Comparison of ENCODE assay signal across 8 mouse cellular contexts in genomic region chr3:88407090-88407489, GRCm38 (mm10). TPM values are rescaled to one million over a fixed set of nuclear protein-coding genes. Genes with fewer than 3 reads are reported as not detected.
DNase-seq lines count a peak whose midpoint lies in the region; ATAC-seq and TF ChIP-seq lines count a peak whose summit lies in the region.
"Had no signal": no experiment of that assay in that cellular context is flagged by ENCODE, and none has a peak within 500 bp of the region (broad histone marks: within the 10 kb centered on the region; RNA-seq: fewer than 3 reads in every experiment).

No protein-coding gene starts in this region.

- H3K4me2 ChIP-seq in embryonic facial prominence, embryonic 11.5 days (ENCODE audit: low read depth, low read length) = no peak overlapping the region
- H3K4me2 ChIP-seq: neural tube, embryonic 12.5 days had no signal

- H3K4me3 ChIP-seq in ES-Bruce4 (ENCODE audit: low read depth, low read length) = no peak overlapping the region
- H3K4me3 ChIP-seq in embryonic facial prominence, embryonic 11.5 days (ENCODE audit: low read depth, low read length) = no peak overlapping the region
- H3K4me3 ChIP-seq: neural tube, embryonic 12.5 days had no signal

- TF ChIP-seq CTCF in ES-Bruce4 (IDR thresholded peaks at IDR 0.05; ENCODE audit: low read depth, low read length) = peak; percentile 54

- ATAC-seq in embryonic facial prominence, embryonic 11.5 days (replicated peaks; ENCODE audit: insufficient number of reproducible peaks, low FRiP score, low TSS enrichment, low read depth) = no peak

- no peak for TF ChIP-seq EP300 in ES-Bruce4 (IDR thresholded peaks at IDR 0.05; ENCODE audit: insufficient read depth, low read depth, low read length)

- no peak overlapping the region for H3K9ac ChIP-seq in ES-Bruce4 (ENCODE audit: low read depth, poor library complexity, severe bottlenecking)
- H3K9ac ChIP-seq in embryonic facial prominence, embryonic 11.5 days (replicated peaks; ENCODE audit: low read length) = no peak overlapping the region
- H3K9ac ChIP-seq: neural tube, embryonic 12.5 days had no signal

- H3K4me1 ChIP-seq in ES-Bruce4 (ENCODE audit: control insufficient read depth, insufficient read depth, low read length) = peaks cover 3% of the 10 kb centered on the region
- no peaks in the 10 kb centered on the region for H3K4me1 ChIP-seq in embryonic facial prominence, embryonic 11.5 days (ENCODE audit: control insufficient read depth, insufficient read depth, low read length)

- TF ChIP-seq POLR2A in ES-Bruce4 (IDR thresholded peaks at IDR 0.05; ENCODE audit: insufficient read depth, low read length) = no peak

- no peak overlapping the region for H3K27ac ChIP-seq in ES-Bruce4 (ENCODE audit: insufficient read depth, low read length)
- H3K27ac ChIP-seq in embryonic facial prominence, embryonic 11.5 days (replicated peaks; ENCODE audit: low read depth, low read length) = no peak overlapping the region
- H3K27ac ChIP-seq: neural tube, embryonic 12.5 days had no signal

- H3K27me3 ChIP-seq in ES-Bruce4 (ENCODE audit: control insufficient read depth, insufficient read depth, low read length, poor library complexity, severe bottlenecking) = no peaks in the 10 kb centered on the region
- no peaks in the 10 kb centered on the region for H3K27me3 ChIP-seq in embryonic facial prominence, embryonic 11.5 days (ENCODE audit: control insufficient read depth, insufficient read depth, low read length)
- H3K27me3 ChIP-seq: neural tube, embryonic 12.5 days had no signal

- H3K9me3 ChIP-seq in ES-Bruce4 (replicated peaks; ENCODE audit: control insufficient read depth, insufficient read depth, low read length, poor library complexity, severe bottlenecking) = no peaks in the 10 kb centered on the region
- no peaks in the 10 kb centered on the region for H3K9me3 ChIP-seq in embryonic facial prominence, embryonic 11.5 days (replicated peaks; ENCODE audit: control insufficient read depth, low read length)
- H3K9me3 ChIP-seq: neural tube, embryonic 12.5 days had no signal

- peaks cover 4% of the 10 kb centered on the region; the same call in 1 of the 2 replicates for H3K36me3 ChIP-seq in ES-Bruce4 (ENCODE audit: control insufficient read depth, insufficient read depth, low read length, poor library complexity, severe bottlenecking)
- no peaks in the 10 kb centered on the region for H3K36me3 ChIP-seq in embryonic facial prominence, embryonic 11.5 days (replicated peaks; ENCODE audit: control insufficient read depth, insufficient read depth, low read depth, low read length)

- DNase-seq in adrenal gland, postnatal 10 days = peak; percentile 73
- peak; percentile 91 for DNase-seq in embryonic facial prominence, embryonic 11.5 days (ENCODE audit: low spot score)
- peak; percentile 46 to 67 for DNase-seq in heart, adult 9 months (ENCODE audit: low spot score in 2 of 2)
- DNase-seq in kidney, postnatal 4 days = peak; percentile 65 to 78
- peak; percentile 47 to 67 for DNase-seq in lung, adult 18-20 months
- peak; percentile 93 for DNase-seq in retina, embryonic 14.5 days (ENCODE audit: low spot score)

- 4% methylated on average over 2 of the region's 2 CpGs for whole genome bisulfite sequencing in embryonic facial prominence, embryonic 11.5 days

RNA-seq across cellular contexts. Expression of gene Pmf1, which starts 3.0 kb away (rescaled TPM):
- polyA plus RNA-seq in ES-Bruce4 (2011; ENCODE audit: insufficient read depth, insufficient read length, low read depth, missing spikeins) = 88.6 and 102 TPM in 2 replicates
- total RNA-seq in adrenal gland, postnatal 10 days (2021) = 10 to 100 TPM; 60.2 to 62.6 TPM
- 157 and 161 TPM in 2 replicates for polyA plus RNA-seq in embryonic facial prominence, embryonic 11.5 days (2014; fragmentation: Nextera tagmentation; extraction: Ambion mirVana)

RNA-seq across cellular contexts. Expression of gene Slc25a44, which starts 17.8 kb away (rescaled TPM):
- 13.5 and 14.7 TPM in 2 replicates for polyA plus RNA-seq in ES-Bruce4 (2011; ENCODE audit: insufficient read depth, insufficient read length, low read depth, missing spikeins)
- total RNA-seq in adrenal gland, postnatal 10 days (2021) = 10 to 100 TPM; 37.8 to 47.6 TPM
- polyA plus RNA-seq in embryonic facial prominence, embryonic 11.5 days (2014; fragmentation: Nextera tagmentation; extraction: Ambion mirVana) = 17.1 and 19.2 TPM in 2 replicates

RNA-seq across cellular contexts. Expression of gene Bglap, which starts 22.8 kb away (rescaled TPM):
- not detected in 2 replicates for polyA plus RNA-seq in ES-Bruce4 (2011; ENCODE audit: insufficient read depth, insufficient read length, low read depth, missing spikeins)
- total RNA-seq in adrenal gland, postnatal 10 days (2021) = 100 to 1,000 TPM in 1 of 2 experiments, 1 to 10 TPM in 1; 1.6 to 106 TPM
- 0.57 TPM in 1 of 2 replicates, not detected in the other for polyA plus RNA-seq in embryonic facial prominence, embryonic 11.5 days (2014; fragmentation: Nextera tagmentation; extraction: Ambion mirVana)
- polyA plus RNA-seq: neural tube, embryonic 12.5 days had no signal

RNA-seq across cellular contexts. Expression of gene Bglap2, which starts 28.6 kb away (rescaled TPM):
- polyA plus RNA-seq in ES-Bruce4 (2011; ENCODE audit: insufficient read depth, insufficient read length, low read depth, missing spikeins) = not detected in 2 replicates
- total RNA-seq in adrenal gland, postnatal 10 days (2021) = 10 to 100 TPM in 1 of 2 experiments, not detected in 1; 24.0 TPM
- not detected in 2 replicates for polyA plus RNA-seq in embryonic facial prominence, embryonic 11.5 days (2014; fragmentation: Nextera tagmentation; extraction: Ambion mirVana)
- polyA plus RNA-seq: neural tube, embryonic 12.5 days had no signal

RNA-seq across cellular contexts. Expression of gene Bglap3, which starts 34.5 kb away (rescaled TPM):
- 1.0 and 1.4 TPM in 2 replicates for polyA plus RNA-seq in ES-Bruce4 (2011; ENCODE audit: insufficient read depth, insufficient read length, low read depth, missing spikeins)
- total RNA-seq in adrenal gland, postnatal 10 days (2021) = 10 to 100 TPM in 1 of 2 experiments, under 1 TPM in 1; 0.67 to 16.9 TPM
- polyA plus RNA-seq in embryonic facial prominence, embryonic 11.5 days (2014; fragmentation: Nextera tagmentation; extraction: Ambion mirVana) = 0.32 TPM in 1 of 2 replicates, not detected in the other
- polyA plus RNA-seq: neural tube, embryonic 12.5 days had no signal
